Mouse (Mus musculus): ENCODE measurements around the gene Gabrb3.
A peak's percentile ranks its signal among the peaks of the same experiment; 100 is the strongest.

Gene Gabrb3

DNA sequence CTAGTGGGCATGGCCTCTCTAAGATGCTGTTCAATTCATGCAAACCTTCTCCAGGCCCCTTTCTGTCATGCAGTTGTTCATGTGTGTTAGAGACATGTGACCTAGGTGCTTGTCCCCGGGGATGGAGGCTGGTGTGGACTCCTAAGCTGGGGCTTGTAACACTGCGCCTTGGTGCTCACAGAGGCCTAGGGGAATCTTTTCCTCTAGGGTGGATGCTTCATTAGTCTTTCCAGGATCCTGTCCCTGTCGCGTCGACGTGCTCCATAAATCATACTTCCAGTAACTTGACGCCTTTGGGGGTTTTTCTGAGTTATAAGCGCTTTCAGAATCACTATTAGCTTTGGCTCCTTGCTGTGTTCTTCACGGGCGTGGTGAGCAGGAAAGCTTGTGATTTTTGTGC is 113.2 kb downstream of the Gabrb3 start:
- no peak for DNase-seq

DNA sequence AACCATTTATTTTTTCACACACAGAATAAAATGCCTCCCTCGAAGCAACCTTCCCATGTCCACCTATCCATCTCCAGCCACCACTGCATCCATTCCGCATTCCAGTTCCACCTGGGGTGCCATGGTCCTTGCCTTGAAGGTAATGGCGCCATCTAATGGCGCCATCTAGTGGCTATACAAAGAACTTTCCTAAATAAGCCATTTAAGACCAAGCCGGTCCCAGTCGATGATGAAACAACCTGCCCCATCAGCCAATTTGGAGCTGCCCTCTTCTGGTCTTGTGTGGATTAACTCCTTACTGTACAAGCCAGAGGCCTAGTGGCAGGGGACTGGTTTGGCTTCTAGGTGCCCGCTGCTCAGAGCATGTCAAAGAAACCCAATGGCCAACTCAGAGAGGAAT is 119.1 kb downstream of the Gabrb3 start:
- DNase-seq: peak; percentile 31 to 40

DNA sequence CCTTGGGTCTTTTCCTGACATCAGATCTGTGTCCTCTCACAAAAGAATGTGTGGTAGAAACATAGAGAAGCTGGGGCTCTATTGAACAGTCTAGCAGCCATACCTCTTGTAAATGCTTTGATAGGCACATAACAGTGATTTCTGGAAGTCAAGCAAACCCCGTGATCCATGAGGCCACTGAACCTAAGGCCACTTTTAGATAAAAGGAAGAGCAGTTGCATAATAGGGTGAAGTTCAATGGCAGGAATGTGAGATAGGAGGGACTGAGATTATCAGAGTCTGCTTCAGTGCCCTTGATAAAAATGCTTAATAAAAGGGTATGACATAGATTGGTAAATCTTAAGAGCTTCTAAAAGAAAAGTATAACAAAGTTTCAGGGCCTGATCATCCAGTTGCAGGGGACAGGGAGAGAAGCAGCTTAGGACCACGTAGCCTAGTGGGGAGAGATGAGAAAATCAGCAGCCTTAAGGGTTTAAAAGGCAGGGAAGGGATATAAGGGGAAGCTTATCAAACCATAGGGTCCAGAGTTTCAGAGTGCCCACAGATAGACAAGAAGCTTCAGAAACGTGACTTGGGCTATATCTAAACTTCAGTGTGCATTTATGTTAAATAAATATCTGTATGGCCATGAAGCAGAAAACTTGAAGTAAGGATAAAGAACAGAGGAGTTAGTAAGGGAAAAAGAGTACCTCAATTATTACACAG is 141.4 kb downstream of the Gabrb3 start:
- no peak for DNase-seq

DNA sequence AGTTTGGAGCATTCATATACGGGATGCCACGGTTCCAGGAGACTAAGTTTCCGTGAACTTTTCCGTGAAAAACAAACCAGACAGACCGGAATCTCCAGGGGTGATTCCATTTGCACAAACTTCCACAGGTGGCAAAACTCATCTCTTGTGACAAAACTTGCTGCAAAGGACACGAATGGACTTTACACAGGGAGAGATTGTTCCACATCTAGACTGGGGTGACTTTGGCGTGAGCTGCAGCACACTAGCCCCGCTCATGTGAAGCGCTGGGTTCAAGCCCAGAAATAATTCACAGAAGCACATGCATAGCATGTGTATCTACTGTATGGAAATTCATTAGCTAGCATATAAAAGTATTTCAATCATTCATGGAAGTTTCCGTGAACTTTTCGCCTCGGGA is 144.9 kb downstream of the Gabrb3 start:
- no peak for DNase-seq

DNA sequence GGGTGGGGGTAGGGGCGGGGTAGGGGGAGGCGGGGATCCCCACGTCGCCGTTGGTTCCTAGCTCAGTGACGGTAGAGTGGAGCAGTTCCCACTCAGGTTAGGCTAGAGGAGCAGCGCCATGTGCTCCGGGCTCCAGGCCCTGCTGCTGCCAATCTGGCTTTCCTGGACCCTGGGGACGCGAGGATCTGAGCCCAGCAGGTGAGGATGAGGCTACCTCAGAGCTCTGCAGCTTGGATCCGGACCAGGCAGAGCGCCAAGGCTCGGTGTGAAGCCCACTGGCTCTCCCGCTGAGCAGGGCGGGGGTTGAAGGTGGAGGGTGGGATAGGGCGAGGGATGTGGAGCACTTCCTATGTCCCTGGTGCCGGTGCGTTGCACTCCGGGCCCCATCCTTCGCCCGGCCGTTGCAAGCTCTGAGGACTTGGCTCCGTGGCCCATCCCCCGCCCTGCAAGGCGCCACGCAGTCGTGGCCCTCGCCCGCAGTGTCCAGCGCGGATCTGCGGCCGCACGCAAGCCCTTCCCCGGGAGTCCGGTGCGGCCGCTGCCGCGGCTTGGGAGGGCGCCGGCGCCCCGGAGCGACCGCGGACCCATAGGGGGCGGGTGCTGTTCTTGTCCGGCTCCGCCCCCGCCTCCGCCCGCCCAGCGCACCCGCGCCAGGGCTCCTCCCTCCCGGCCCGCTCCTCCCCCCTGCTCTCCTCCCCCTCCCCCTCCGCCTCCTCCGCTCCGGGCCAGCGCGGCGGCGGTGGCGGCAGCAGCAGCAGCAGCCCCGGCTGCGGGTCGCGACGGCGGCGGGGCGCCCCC is 171.2 kb downstream of the Gabrb3 start:
- peak; percentile 93 to 94 for DNase-seq

DNA sequence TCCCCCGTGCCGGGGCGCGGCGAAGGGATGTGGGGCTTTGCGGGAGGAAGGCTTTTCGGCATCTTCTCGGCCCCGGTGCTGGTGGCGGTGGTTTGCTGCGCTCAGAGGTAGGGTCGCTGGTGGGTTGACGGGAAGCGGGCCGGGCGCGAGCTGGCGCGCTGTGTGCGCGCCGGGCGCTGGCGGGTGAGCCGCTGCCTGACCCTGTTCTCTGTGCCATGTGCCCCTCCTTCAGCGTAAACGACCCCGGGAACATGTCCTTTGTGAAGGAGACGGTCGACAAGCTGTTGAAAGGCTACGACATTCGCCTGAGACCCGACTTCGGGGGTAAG is 171.7 kb downstream of the Gabrb3 start:
- no peak for DNase-seq

DNA sequence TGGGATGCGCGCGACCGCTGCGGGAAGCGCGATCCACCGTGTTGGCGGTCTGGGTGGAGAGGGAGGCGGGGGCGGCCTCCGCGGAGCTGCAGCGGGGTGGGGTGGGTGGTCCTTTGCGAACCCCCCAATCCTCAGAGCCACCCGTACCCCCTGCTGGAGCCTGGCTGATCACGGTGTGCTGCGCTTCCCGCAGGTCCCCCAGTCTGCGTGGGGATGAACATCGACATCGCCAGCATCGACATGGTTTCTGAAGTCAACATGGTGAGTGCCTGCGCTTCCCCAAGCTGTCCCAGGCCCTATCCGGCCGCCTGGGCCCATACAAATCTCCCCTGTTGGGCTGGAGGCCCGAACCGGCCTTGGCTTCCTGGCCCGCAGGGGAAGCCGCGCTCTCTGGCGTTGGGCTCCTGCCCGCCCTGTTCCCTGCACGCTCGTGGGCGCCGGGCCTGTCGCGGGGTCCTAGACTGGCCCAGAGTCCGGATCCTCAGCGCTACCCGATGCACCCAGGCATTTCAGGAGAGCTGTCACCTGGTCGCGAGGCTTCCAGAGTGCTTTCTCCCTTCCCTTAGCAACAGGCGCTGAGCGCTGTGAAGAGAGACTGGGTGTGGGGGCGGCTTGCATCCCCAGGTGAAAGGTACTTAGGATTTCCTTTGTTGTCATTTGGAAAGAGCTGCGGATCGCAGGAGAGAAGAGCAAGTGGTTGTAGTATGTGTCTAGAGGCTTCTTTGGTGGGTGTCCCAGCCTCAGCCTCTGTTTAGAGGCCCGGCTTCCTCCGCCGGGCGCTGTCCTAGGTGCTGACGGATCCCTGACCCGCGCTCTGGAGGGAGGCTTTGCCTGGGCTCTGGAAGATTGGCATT is 172.3 kb downstream of the Gabrb3 start:
- peak; percentile 67 to 70 for DNase-seq

DNA sequence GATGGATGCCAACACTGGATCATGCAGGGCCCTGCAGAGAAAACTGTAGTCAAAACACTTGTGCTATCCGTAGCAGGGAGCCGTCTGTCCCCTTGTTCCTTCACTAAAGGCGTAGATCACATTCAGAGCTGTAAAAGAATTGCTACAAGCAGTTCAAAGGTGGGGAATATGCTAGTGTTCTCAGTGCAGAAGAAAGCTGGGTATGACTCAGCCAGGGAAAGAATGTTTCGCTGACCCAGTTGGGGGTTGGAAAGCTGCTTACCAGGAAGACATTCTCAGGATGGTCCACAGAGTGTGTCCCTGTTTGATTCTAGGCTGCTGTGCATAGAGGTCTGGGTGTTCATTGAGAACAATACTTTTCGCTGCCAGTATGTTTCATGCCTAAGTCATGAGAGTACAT is 177.8 kb downstream of the Gabrb3 start:
- no peak for DNase-seq

DNA sequence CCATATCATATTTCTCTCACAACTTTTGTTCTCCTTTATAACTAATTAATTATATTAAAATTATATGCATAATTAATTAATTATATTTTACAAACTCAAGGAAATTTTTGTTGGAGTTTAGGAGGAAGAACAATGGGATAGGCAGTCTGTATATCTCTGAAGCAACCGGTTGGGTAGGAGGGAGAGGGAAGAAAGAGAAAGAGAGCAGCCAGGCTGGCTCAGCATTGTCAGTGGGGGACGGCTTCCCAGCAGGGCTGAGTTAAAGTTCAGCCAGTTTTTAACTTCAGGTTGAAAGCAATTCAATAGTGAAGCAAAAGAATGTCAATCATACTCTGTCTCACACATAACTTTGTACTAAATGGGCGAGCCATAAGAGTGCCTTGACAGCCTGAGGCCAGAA is 199.2 kb downstream of the Gabrb3 start:
- DNase-seq: no peak

DNA sequence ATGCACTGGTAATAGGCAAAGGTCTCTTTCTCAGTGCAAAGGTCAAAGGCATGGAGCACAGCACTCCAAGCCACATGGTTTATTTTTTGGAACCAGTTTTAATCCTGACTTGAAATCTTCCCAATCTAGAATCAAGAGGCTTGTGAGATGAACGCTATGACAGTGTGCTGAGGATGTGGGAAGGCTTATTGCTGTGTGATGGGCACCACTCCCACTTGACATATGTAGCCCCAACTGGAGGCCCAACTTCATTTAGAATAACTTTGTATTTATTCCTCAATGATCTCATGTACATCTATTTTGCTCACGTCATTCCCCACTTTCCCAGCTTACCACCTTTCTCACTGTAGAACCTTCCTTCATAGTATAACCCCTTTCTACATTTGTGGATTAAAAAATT is 200.5 kb downstream of the Gabrb3 start:
- no peak for DNase-seq

DNA sequence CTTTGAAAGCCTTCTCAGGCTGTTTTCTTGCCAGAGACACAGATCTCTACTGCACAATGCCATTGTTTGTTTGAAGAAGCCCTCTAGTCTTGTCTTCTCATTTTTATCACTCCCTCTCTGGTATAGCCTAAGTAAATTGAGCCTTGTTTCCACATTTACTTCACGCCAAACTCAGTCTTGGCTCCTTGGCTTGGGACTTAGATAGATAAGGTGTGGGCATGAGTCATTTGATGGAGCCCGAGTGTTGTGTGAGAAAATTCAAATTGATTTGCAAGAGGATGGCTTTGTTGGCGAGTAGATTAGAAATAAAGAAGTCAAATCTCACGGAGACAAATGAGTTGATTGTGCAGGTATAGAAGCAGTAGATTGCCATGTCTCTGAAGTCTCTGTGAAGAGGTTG is 204.2 kb downstream of the Gabrb3 start:
- DNase-seq: no peak

DNA sequence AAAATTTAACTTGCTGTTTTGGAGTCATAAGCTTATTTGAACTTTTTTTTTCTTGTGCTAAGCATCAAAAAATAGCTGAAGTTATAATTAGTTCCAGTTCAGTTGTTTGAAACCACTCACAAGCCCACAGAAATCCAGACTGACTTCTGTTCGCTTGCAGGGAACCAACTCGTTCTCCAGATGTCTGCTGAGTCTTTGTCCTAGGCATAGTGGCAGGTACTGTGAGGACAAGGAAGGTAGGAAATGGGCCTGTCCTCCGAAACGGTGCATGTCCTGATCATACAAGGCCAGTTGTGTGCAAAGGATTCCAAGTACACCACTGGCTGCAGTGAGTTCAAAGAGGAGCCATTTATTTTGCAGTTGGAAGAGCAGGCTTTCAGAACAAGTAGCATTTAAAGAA is 215.5 kb downstream of the Gabrb3 start:
- DNase-seq: no peak

DNA sequence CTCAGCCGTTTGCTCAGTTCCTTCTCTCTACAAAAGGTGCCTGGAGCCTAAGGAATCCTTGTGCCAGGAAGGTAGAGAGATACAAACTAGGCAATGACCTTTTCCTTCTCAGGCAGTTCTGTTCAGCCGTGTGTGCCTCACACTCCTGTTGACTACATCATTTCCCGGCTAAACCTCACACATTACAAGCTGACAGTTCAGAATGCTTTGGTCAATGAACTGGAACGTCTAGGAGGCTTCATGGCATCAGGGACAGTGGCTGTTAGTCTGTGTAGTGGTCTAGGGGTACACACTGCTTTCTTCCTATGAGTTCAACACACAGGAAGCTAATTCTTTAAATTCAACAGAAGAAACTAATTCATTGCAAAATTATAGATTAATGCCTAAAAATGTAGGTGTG is 216.2 kb downstream of the Gabrb3 start:
- DNase-seq: no peak

DNA sequence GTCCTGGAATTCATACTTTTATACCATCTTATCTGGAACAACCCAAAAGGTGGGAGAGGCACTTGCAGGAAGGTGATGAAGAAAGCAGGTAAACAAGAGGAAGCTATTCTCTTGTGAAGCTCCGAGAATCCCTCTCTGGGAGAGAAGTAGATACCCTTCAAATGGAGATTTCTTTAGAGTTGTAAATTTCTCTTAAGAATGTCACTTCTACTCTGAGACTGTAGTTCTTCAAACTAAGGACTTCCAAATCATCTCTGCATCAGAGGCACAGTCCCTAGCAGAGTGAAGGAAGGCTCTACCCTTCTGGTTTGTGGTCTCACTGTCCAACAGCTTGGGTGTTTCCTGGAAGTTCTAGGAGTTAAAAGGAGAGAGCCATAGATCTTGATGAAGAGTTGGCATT is 221.3 kb downstream of the Gabrb3 start:
- no peak for DNase-seq

DNA sequence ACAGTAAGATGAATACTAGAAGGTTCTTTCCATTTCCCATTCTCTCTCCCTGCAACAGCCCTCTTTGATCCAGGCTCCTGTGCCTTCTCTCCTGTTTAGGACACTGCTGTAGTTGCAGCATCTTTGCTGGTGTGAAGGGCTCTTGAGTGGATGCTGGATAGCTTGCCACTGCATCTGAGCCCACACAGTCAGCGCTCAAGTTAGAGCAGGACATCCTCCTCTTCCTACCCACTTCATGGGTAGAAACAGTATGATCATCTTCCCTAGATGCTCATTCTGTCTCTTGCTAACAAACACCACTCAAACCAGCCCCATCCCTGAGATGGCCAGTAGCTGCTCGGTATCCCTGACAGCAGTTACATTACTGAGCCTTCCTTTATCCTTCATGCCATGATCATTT is 227.9 kb downstream of the Gabrb3 start:
- no peak for DNase-seq

DNA sequence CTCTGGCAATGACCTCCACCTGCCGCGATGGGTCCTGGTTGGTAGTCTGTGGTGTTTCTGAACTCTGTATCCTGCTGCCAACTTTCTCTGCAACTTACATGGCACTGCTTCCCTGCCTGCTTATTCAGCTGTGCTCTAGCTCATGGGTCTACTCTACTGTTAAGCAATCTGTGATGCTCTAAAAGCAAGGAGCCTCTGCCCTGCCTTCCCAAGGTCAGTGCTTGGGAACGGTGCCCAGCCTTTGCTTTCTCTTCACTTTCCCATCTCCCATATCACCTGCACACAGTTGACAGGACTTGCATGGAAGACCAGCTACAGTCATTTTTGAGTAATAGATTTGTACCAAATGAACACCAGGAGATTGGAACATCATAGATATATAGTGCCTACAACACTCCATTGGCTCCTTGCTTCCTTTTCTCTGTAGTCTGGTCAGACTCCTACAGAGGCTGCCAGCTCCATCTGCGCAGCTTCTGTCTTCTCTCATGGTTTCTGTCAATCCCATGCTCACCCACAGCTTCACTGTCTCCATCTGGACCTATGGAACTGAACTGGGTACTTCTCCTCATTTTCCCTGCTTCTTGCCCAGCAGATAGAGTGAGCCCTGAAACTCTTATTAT is 228.8 kb downstream of the Gabrb3 start:
- DNase-seq: peak; percentile 61 to 69

DNA sequence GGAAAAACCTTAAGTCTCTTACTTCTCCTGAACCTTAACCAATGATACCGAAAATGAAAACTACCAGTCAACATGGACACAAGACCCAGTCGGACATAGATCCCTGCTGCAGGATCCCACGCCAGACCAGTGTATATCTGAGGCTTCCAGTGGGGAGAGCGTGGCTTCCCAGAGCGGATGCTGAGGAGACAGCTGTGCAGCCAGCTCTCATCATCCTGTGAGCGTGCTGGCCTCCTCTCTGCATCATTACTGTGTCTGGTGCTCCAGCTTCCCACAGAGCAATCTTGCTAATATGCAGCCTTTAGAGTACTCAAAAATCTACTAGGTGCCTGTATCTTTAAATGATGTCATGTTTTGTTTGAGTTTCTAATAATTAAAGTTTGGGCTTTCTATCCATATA is 257.9 kb downstream of the Gabrb3 start:
- DNase-seq: no peak

DNA sequence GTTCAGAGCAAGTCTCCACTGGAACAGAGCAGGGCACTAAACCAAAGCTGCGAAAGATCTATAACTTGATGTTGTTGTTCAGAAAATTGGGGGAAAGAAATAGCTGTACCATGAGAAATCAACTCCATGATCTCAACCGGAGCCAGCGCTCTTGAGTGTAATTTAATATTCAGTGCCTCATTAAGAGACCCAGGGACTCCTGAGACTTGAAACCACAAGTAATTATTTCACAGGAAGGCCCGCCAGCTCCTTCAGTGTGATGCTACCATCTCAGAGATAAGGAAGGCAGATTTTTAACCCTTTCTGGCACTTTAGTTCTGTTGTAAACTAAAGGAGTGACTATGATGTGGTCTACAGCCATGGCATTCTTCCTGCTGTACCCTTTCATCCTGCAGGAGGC is 270.3 kb downstream of the Gabrb3 start:
- DNase-seq: no peak

DNA sequence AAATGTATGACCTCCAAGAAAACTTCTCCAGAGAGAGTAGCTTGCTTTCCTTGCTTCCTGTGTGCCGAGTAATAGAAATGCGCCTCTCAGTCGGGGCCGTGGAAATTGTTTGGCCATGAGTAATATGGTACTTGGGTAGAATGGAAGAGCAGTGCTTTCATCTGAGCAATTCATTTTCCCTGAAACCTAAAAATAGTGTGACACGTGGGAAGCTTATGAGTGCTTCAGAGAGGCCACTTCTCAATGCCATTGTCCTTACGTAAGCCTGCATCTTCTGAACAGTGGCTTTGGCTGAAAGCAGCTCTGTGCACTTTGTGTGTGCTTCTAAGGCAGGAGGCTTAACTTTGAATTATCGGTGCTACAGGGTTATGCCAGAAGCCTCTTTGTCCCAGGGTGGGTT is 280.9 kb downstream of the Gabrb3 start:
- DNase-seq: peak in 1 of 2 experiments; percentile 17

DNA sequence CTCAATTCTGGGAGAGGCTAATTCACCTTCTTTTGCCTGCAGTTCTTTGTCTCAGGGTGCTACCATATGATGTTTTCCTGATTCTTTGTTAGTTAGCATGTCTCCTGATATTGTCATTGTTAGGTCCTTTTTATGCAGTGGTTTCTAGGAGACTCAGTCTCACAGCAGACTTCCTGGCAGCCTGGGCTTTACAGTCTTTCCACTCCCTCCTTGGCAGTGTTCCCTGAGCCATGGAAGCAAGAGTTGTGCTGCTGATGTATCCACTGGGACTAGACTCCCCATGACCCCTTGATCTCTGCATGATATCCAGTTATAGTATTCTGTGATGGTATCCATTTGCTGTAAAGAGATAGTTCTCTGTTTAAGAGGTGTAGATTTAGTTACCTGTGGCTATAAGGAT is 281.6 kb downstream of the Gabrb3 start:
- DNase-seq: peak; percentile 21 to 27

DNA sequence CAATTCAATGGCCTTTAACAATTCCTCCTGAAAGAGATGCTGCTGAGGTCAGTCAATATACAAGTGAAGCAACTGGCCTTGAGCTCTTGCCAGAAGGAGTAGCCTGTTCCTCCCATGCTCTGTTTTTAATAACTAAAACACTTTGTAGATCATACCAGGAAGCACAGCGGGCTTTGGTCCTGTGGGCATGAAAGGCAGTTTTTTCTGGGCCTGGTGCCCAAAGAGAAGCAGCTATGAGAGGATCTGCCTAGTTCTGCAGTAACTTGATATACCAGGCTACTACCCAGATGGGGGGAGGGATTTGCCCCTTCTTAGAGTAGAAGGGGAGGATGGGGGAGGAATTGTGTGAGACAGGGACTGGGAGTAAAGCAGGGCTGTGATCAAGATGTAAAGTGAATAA is 284.1 kb downstream of the Gabrb3 start:
- DNase-seq: peak; percentile 26 to 48

DNA sequence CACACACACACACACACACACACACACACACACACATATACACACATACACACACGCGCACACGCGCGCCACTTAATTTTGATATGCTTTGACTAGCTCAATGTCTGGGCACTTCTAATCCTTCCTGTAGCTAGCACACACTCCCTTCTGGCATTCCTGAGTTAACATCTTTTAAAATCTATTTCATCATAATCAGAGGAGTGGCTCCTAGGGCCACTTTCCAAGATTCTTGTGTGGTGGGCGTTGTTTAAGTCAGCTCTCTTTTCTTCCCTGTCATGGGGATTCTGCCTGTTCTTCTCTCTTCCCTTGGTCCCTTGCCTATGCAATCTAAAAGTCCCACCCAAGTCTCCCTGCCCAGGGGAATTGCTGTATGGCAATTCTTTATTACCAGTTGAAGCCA is 286.6 kb downstream of the Gabrb3 start:
- no peak for DNase-seq

All from cerebellum, postnatal 14 days (tissue).